Mouse (Mus musculus) liver, adult 2 months (tissue): ENCODE data around the gene Shroom1. TPM values are rescaled to one million over a fixed set of nuclear protein-coding genes. Genes with fewer than 3 reads are reported as not detected.

Experiments
- DNase-seq: peaks from one replicate; pipeline ENCODE4 v3.0.0-alpha.2; 2011; ENCODE audit warnings: low read depth, low spot score; ENCODE audit errors: extremely low read depth
- H3K27ac ChIP-seq: fragments of 200-500 bp; replicated peaks from 2 replicates; pipeline ENCODE4 v1.5.1; 2012; ENCODE audit warnings: low read depth, mild to moderate bottlenecking, control low read depth, inconsistent platforms, low read length; ENCODE audit not compliant: insufficient read depth
- H3K27me3 ChIP-seq: fragments of 200-500 bp; 2 replicates; pipeline ENCODE4 v1.6.1; 2012; ENCODE audit warnings: mild to moderate bottlenecking, moderate library complexity, low read length, inconsistent platforms; ENCODE audit not compliant: control insufficient read depth, insufficient read depth
- H3K36me3 ChIP-seq: fragments of 200-500 bp; 2 replicates; pipeline ENCODE4 v1.6.1; 2012; ENCODE audit warnings: low read length, inconsistent platforms; ENCODE audit not compliant: control insufficient read depth, insufficient read depth
- H3K4me1 ChIP-seq: fragments of 200-500 bp; 2 replicates; pipeline ENCODE4 v1.6.1; 2011; ENCODE audit warnings: low read length; ENCODE audit not compliant: control insufficient read depth, insufficient read depth
- H3K4me3 ChIP-seq: fragments of 200-500 bp; 2 replicates; pipeline ENCODE4 v1.5.1; 2011; ENCODE audit warnings: low read depth, mild to moderate bottlenecking, control low read depth, low read length, moderate library complexity; ENCODE audit not compliant: insufficient read depth
- H3K79me2 ChIP-seq: fragments of 200-500 bp; 2 replicates; pipeline ENCODE4 v1.6.1; 2012; ENCODE audit warnings: inconsistent platforms, mild to moderate bottlenecking, low read length, moderate library complexity; ENCODE audit not compliant: control insufficient read depth, insufficient read depth
- H3K9ac ChIP-seq: fragments of 200-500 bp; 2 replicates; pipeline ENCODE4 v1.6.1; 2012; ENCODE audit warnings: low read depth, mild to moderate bottlenecking, control low read depth, inconsistent platforms, low read length
- CTCF ChIP-seq: fragments of 200-500 bp; IDR thresholded peaks from 2 replicates; pipeline ENCODE4 v1.5.1; 2011; ENCODE audit warnings: low read depth, low read length, control low read depth
- POLR2A ChIP-seq: fragments of 200-500 bp; IDR thresholded peaks from 2 replicates; pipeline ENCODE4 v1.6.1; 2011; ENCODE audit warnings: low read length, control low read depth; ENCODE audit not compliant: insufficient read depth; ENCODE audit errors: extremely low read depth
- WGBS: fragments of 180-500 bp; shearing (Covaris S2); methylation state at CpG from one replicate; pipeline ENCODE4 v1.1.7; 2018; 5-methylcytosine and 5-hydroxymethylcytosine counted together
- polyA plus RNA-seq: library from polyadenylated mRNA; depleted of rRNA; stranded (reverse); fragments of >200 nt; gene quantifications from 2 replicates; pipeline ENCODE4 v1.2.3, GENCODE M21; 2012
- total RNA-seq: library from RNA; depleted of rRNA; stranded (reverse); fragments of >200 nt; gene quantifications from 2 replicates; pipeline ENCODE4 v1.2.3, GENCODE M21; 2014

The Shroom1 gene
- total and polyA plus RNA-seq, 2 experiments: 12.8 to 43.4 TPM

DNA sequence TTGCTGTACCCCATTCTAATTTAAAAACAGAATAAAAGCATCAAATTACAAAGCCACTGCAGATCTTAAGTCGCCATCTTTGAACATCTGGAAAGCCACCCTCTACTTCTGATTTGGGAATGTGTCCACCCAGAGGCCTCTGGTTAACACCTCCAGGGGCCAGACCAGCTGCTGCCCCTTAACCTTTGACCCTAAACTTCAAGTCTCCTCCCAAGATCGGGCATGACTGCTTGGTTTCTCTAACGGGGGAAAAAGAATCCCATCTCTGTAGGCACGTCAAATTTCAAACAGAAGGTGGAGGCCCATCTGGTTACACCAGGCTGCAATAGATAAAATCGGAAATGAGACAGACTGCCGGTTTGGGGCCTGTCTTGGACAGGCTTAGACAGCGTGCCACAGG lies 20.8 kb downstream of the Shroom1 start:
- Histone ChIP-seq H3K27me3 (peaks cover 25% of the 10 kb centered on the region), H3K36me3 (no peaks in the 10 kb centered on the region), H3K9ac (no peak overlapping the region), H3K4me1 (no peaks in the 10 kb centered on the region), H3K27ac (no peak overlapping the region), H3K4me3 (no peak overlapping the region), H3K79me2 (no peaks in the 10 kb centered on the region)
- TF ChIP-seq POLR2A (no peak), CTCF (no peak)
- WGBS: 70% methylated on average over 7 of the region's 7 CpGs
- DNase-seq: no peak

DNA sequence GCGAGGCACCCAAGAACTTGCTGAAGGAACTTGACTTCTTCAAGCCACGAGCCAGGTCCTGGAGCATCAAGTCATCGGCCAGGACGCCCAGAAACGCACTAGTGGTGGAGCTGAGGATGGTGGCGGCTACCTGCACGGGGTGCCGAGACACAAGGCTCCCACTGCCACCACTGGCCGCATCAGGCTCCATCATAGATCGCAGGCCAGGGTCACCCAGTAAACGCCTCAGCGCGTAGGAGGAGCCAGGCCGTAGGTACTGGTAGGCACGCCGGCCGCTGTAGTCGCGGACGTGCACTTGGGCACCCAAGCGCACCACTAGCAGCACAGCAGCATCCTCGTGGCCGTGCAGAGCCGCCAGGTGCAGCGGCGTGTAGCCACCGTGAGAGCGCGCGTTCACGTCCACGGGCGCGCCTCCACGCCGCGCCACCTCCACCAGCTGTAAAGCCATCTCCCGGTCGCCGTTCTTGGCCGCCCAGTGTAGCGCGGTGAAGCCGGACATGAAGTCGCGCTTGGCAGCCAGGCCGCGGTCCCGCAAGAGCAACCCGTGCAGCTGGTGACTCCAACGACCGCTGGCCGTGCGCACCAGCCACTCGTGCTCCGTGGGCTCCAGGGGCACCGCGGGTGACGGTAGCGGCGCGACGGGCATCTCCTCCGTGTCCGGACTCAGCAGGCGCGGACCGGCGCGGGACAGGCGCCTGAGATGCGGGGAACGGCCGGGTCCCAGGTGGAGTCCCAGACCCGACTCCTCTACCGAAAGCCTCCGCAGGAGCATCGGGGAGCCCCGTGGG lies 21.6 kb downstream of the Shroom1 start:
- DNase-seq: no peak
- no peak overlapping the region for H3K9ac ChIP-seq
- H3K4me3 ChIP-seq: peak overlapping the region; percentile 33; the same call in 1 of the 2 replicates
- no peaks in the 10 kb centered on the region for H3K4me1 ChIP-seq
- WGBS: 10% methylated on average over 79 of the region's 79 CpGs
- H3K27me3 ChIP-seq: peaks cover 25% of the 10 kb centered on the region
- no peaks in the 10 kb centered on the region for H3K36me3 ChIP-seq
- H3K79me2 ChIP-seq: no peaks in the 10 kb centered on the region
- TF ChIP-seq CTCF: no peak
- no peak for TF ChIP-seq POLR2A
- no peak overlapping the region for H3K27ac ChIP-seq

DNA sequence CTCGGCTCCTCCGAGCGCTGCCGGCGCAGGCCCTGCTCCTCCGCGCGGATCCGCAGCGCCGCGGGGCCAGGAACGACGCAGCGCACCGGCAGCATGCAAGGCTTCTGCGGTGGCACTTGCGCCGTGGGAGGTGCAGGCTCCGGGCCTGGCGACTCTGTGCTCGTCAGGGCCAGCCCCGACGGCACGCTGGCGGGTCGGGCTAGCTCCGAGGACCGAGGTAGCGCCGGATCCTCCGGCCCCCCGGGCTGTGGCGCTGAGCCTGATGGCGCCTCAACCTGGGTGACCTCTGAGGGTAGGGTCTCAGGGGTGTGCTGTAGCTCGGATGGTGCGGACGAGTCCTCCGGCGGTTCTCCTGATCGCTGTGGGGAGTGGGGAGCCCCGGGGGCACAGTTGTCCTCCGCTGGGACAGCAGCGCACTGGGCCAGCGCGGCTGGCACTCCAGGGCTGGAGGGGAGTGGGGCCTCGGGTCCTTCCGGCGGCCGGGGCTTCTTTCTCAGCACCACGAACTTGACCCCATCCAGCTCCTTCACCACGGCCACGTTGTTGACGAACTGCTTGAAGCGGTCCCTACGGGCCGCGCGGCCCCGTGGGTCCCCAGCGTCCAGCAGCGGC lies 22.3 kb downstream of the Shroom1 start:
- DNase-seq: no peak
- Histone ChIP-seq H3K9ac (no peak overlapping the region; the same call in 1 of the 2 replicates), H3K27me3 (peaks cover 25% of the 10 kb centered on the region), H3K27ac (no peak overlapping the region), H3K4me1 (no peaks in the 10 kb centered on the region), H3K4me3 (peak overlapping the region; percentile 36; the same call in 1 of the 2 replicates), H3K36me3 (no peaks in the 10 kb centered on the region), H3K79me2 (no peaks in the 10 kb centered on the region)
- 2% methylated on average over 62 of the region's 62 CpGs for WGBS
- TF ChIP-seq CTCF (no peak), POLR2A (no peak)

- Histone ChIP-seq H3K9ac (no peak within 1 kb of the TSS; the same call in 1 of the 2 replicates), H3K79me2 (no peaks in the 10 kb centered on the region), H3K4me3 (peak within 1 kb of the TSS; percentile 36; the same call in 1 of the 2 replicates), H3K4me1 (no peaks in the 10 kb centered on the region), H3K36me3 (no peaks in the 10 kb centered on the region), H3K27me3 (peaks cover 25% of the 10 kb centered on the region), H3K27ac (no peak within 1 kb of the TSS)
- TF ChIP-seq CTCF (no peak), POLR2A (no peak)
- DNase-seq: no peak
- 5% methylated on average over 40 of the region's 40 CpGs for WGBS
Observed at GRCm38 (mm10) chr11:53479783-53480301, 22.8 kb downstream of the Shroom1 start, which contains the start of the genes Gm9945 and Sowaha. Gene Gm9945, plus strand, starts transcription at chr11:53480166. Gene Sowaha, minus strand, starts transcription at chr11:53480274.

GRCm38 (mm10) chr11:53481088-53481730 lies 24.2 kb downstream of the Shroom1 start:
- Histone ChIP-seq H3K27ac (no peak overlapping the region), H3K36me3 (no peaks in the 10 kb centered on the region), H3K4me3 (no peak overlapping the region), H3K9ac (no peak overlapping the region), H3K79me2 (no peaks in the 10 kb centered on the region), H3K4me1 (no peaks in the 10 kb centered on the region), H3K27me3 (peaks cover 22% of the 10 kb centered on the region)
- TF ChIP-seq CTCF (no peak), POLR2A (no peak)
- DNase-seq: no peak
- 79% methylated on average over 4 of the region's 4 CpGs for WGBS
